Mouse (Mus musculus): Measurements from ENCODE around the gene Gm21992.

- TF ChIP-seq CTCF (IDR thresholded peaks at IDR 0.05; ENCODE audit: borderline replicate concordance, extremely low read depth, insufficient read depth, insufficient read length) (no peak), POLR2A (IDR thresholded peaks at IDR 0.05; ENCODE audit: borderline replicate concordance, extremely low read depth, insufficient read depth, insufficient read length, poor library complexity, severe bottlenecking) (no peak)
Observed at GRCm38 (mm10) chr19:4699821-4700220, 111.6 kb downstream of the Gm21992 start.

All from brain, embryonic 14.5 days (tissue).